Mouse (Mus musculus) olfactory bulb, adult 2 months (tissue): ENCODE data around the gene Sfmbt2.

ENCODE experiments used
- CTCF ChIP-seq: fragments of 200-500 bp; IDR thresholded peaks from 2 replicates; pipeline ENCODE4 v1.5.1; 2012; ENCODE audit warnings: low read depth, mild to moderate bottlenecking, low read length, moderate library complexity; ENCODE audit not compliant: insufficient read depth
- POLR2A ChIP-seq: fragments of 200-500 bp; IDR thresholded peaks from 2 replicates; pipeline ENCODE4 v1.6.1; 2012; ENCODE audit warnings: mild to moderate bottlenecking, low read depth, low read length, moderate library complexity; ENCODE audit not compliant: insufficient read depth

- no peak for TF ChIP-seq CTCF
- no peak for TF ChIP-seq POLR2A
These were observed 146.2 kb downstream of the Sfmbt2 start for GRCm38 (mm10) chr2:10516516-10516915.
